Mouse (Mus musculus) thymus, adult 2 months (tissue): ENCODE measurements around the gene Ddr2.

Source experiments
- CTCF ChIP-seq: fragments of 200-500 bp; IDR thresholded peaks from 2 replicates; pipeline ENCODE4 v1.5.1; 2012; ENCODE audit warnings: mild to moderate bottlenecking, control low read depth, low read length, moderate library complexity, borderline replicate concordance; ENCODE audit not compliant: control insufficient read depth, poor library complexity, insufficient read depth; ENCODE audit errors: extremely low read depth
- POLR2A ChIP-seq: fragments of 200-500 bp; IDR thresholded peaks from 2 replicates; pipeline ENCODE4 v1.6.1; 2012; ENCODE audit warnings: mild to moderate bottlenecking, low read length, control low read depth, moderate library complexity; ENCODE audit not compliant: control insufficient read depth, poor library complexity, insufficient read depth; ENCODE audit errors: extremely low read depth

GRCm38 (mm10) chr1:169927753-169928369 lies 182.7 kb downstream of the Ddr2 start:
- no peak for TF ChIP-seq CTCF
- no peak for TF ChIP-seq POLR2A
